Mouse (Mus musculus) c-Kit-positive CD71-positive TER-119-negative erythroid progenitor cells, embryonic 14.5 days (primary cell): ENCODE measurements at regions not wholly inside any gene's neighbourhood (a gene's known extent, or its start where the extent isn't known, plus 50 kb on each side); places are given as distances from the start of the nearest gene placed in this dataset.
"Not testable (repeated sequence)": the region's sequence is repeated elsewhere in the genome, so short reads cannot be mapped to it uniquely, and the experiment has no call there.

Experiments used
- DNase-seq: peaks from one replicate; pipeline ENCODE4 v3.0.0-alpha.2; 2013; ENCODE audit warnings: low read depth

GRCm38 (mm10) chr9:76407549-76407948, 83.9 kb upstream of the Hcrtr2 start:
- DNase-seq = no peak

DNA sequence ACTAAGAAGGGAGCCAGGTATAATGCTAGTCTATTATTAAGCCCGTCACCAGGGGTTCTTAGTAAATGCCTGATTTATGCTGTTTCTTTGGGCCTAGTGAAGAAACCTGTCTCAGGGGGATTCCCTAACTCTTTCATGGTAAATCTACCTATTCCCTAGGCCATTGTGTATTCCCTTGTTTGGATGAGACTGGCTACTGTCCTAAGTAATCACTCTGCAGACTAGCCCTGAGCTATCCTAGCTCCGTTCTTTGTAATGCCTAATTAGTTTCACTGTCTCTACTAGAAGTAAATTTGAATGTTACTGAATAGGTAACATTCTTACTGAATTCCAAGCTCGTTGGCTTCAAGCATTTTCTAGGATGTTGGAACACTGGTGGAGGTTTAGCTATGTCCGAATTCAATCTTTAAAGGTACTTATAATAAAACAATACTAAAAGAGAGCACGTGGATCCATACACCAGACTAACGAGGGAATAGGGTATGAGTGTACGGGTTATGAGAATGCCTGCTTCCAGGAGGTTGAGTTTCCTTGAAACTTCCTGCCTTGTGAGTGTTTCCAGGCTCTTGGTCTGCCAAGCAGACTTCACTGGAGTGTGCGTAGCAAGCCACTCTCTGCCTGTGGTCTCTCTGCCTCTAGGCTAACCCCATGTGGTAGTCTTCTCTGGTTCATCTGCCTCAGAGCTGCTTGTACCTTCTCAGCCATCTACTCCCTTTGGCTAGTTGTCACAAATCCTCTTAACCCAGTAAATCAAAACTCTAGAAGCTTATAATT, 78.4 kb upstream of the Hcrtr2 start:
- not testable (repeated sequence) for DNase-seq

DNA sequence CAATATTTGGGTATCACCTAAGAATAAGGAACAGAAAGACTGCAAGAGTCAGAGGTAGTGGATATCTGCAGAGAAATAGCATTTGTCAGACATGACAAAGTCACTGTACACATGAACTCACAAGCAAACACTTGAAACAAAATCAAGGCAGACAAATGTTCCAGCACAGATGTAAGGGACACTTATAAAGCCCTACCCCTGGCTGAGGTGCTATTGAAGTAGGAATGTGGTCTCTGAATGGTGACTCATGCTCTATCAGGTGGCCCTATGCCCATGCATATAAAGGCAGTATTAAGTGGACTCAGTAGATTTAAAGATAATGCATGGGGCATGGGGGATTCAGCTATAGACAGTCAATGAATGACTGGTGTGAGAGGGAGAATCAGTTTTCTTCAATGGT, 77.2 kb upstream of the Hcrtr2 start:
- DNase-seq = no peak

GRCm38 (mm10) chr9:76393763-76394162, 70.1 kb upstream of the Hcrtr2 start:
- no peak for DNase-seq

DNA sequence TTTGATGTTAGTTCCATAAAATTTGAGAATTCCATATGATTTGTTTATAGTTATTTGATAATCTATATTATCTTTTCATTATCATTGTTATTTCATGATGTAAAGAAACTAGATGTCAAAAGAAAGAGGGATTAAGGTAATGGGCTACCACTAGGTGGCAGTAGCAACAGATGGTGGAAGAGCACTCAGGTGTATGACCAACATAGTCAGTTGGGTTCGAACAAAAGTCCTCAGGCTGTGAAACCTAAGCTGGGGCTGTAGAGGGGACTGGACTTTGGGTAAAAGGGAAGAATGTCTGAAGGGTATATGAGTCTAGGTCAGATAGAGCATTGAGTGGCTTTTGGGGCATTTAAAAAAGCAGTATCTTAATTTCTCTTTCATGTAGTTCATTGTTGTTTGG, 67.2 kb upstream of the Hcrtr2 start:
- peak; percentile 31 for DNase-seq
